Mouse (Mus musculus): ENCODE data around the gene AI467606. TPM values are rescaled to one million over a fixed set of nuclear protein-coding genes. Genes with fewer than 3 reads are reported as not detected.

AI467606 gene
- polyA plus RNA-seq, 1 experiment: 1.6 TPM

GRCm38 (mm10) chr7:127070871-127071413, 20.2 kb upstream of the AI467606 start:
- Histone ChIP-seq H3K36me3 (ENCODE audit: control insufficient read depth, insufficient read depth, low read length, poor library complexity, severe bottlenecking) (no peaks in the 10 kb centered on the region), H3K4me1 (ENCODE audit: control insufficient read depth, insufficient read depth, low read length) (no peaks in the 10 kb centered on the region), H3K27me3 (ENCODE audit: control insufficient read depth, insufficient read depth, low read length, poor library complexity, severe bottlenecking) (no peaks in the 10 kb centered on the region), H3K4me3 (ENCODE audit: low read depth, low read length) (no peak overlapping the region), H3K9ac (ENCODE audit: low read depth, poor library complexity, severe bottlenecking) (no peak overlapping the region), H3K27ac (ENCODE audit: insufficient read depth, low read length) (no peak overlapping the region), H3K9me3 (replicated peaks; ENCODE audit: control insufficient read depth, insufficient read depth, low read length, poor library complexity, severe bottlenecking) (no peaks in the 10 kb centered on the region)
- TF ChIP-seq EP300 (IDR thresholded peaks at IDR 0.05; ENCODE audit: insufficient read depth, low read depth, low read length) (no peak), POLR2A (IDR thresholded peaks at IDR 0.05; ENCODE audit: insufficient read depth, low read length) (no peak), CTCF (IDR thresholded peaks at IDR 0.05; ENCODE audit: low read depth, low read length) (no peak)

DNA sequence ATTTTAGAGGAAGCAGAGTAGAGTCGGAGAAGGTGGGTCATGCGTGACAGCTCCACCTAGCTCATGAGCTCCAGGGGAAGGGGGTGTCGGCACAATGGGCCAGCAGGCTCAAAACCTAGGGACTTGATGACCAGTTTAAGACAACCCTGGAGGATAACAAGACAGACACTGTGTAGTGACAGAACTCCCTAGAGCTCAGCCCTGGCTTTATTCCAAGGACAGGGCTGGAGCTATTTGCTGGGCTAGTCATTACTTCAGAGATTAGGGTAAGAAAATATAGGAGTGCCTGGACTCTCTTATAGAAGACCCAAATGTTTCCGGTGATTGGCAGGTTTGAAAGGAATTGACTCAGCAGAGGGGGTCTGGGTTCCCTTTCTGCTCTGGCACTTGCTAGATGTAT, 17.9 kb upstream of the AI467606 start:
- H3K27me3 ChIP-seq (ENCODE audit: control insufficient read depth, insufficient read depth, low read length, poor library complexity, severe bottlenecking): no peaks in the 10 kb centered on the region
- no peak overlapping the region for H3K27ac ChIP-seq (ENCODE audit: insufficient read depth, low read length)
- no peaks in the 10 kb centered on the region for H3K36me3 ChIP-seq (ENCODE audit: control insufficient read depth, insufficient read depth, low read length, poor library complexity, severe bottlenecking)
- no peaks in the 10 kb centered on the region for H3K4me1 ChIP-seq (ENCODE audit: control insufficient read depth, insufficient read depth, low read length)
- no peak overlapping the region for H3K9ac ChIP-seq (ENCODE audit: low read depth, poor library complexity, severe bottlenecking)
- H3K4me3 ChIP-seq (ENCODE audit: low read depth, low read length): no peak overlapping the region
- TF ChIP-seq EP300 (IDR thresholded peaks at IDR 0.05; ENCODE audit: insufficient read depth, low read depth, low read length) (no peak), POLR2A (IDR thresholded peaks at IDR 0.05; ENCODE audit: insufficient read depth, low read length) (no peak), CTCF (IDR thresholded peaks at IDR 0.05; ENCODE audit: low read depth, low read length) (no peak)
- no peaks in the 10 kb centered on the region for H3K9me3 ChIP-seq (replicated peaks; ENCODE audit: control insufficient read depth, insufficient read depth, low read length, poor library complexity, severe bottlenecking)

DNA sequence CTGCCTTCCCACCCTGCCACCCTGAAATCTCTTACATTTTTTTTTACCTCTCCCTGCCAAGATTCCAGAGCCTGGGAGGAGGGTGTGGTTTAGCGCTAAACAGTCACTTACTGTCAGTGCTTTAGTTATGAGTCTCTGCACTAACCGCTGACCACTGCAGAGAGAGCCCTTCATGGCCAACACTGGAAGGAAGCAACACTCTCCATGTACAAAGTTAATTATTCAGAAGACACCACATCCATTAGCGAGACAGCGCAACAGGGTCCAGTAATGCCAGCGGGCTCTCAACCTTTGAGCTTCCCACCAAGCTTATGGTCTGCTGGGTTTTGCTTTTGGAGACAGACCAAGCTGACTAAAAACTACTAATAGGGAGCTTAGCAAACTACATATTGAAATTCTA, 15.0 kb upstream of the AI467606 start:
- H3K4me3 ChIP-seq (ENCODE audit: low read depth, low read length): no peak overlapping the region
- H3K9ac ChIP-seq (ENCODE audit: low read depth, poor library complexity, severe bottlenecking): no peak overlapping the region
- no peaks in the 10 kb centered on the region for H3K9me3 ChIP-seq (replicated peaks; ENCODE audit: control insufficient read depth, insufficient read depth, low read length, poor library complexity, severe bottlenecking)
- no peak for TF ChIP-seq POLR2A (IDR thresholded peaks at IDR 0.05; ENCODE audit: insufficient read depth, low read length)
- TF ChIP-seq EP300 (IDR thresholded peaks at IDR 0.05; ENCODE audit: insufficient read depth, low read depth, low read length): no peak
- no peak for TF ChIP-seq CTCF (IDR thresholded peaks at IDR 0.05; ENCODE audit: low read depth, low read length)
- H3K27me3 ChIP-seq (ENCODE audit: control insufficient read depth, insufficient read depth, low read length, poor library complexity, severe bottlenecking): no peaks in the 10 kb centered on the region
- no peak overlapping the region for H3K27ac ChIP-seq (ENCODE audit: insufficient read depth, low read length)
- no peaks in the 10 kb centered on the region for H3K36me3 ChIP-seq (ENCODE audit: control insufficient read depth, insufficient read depth, low read length, poor library complexity, severe bottlenecking)
- no peaks in the 10 kb centered on the region for H3K4me1 ChIP-seq (ENCODE audit: control insufficient read depth, insufficient read depth, low read length)

GRCm38 (mm10) chr7:127077692-127078091, 13.5 kb upstream of the AI467606 start:
- H3K9me3 ChIP-seq (replicated peaks; ENCODE audit: control insufficient read depth, insufficient read depth, low read length, poor library complexity, severe bottlenecking): no peaks in the 10 kb centered on the region
- no peak overlapping the region for H3K9ac ChIP-seq (ENCODE audit: low read depth, poor library complexity, severe bottlenecking)
- H3K36me3 ChIP-seq (ENCODE audit: control insufficient read depth, insufficient read depth, low read length, poor library complexity, severe bottlenecking): no peaks in the 10 kb centered on the region
- H3K4me1 ChIP-seq (ENCODE audit: control insufficient read depth, insufficient read depth, low read length): no peaks in the 10 kb centered on the region
- TF ChIP-seq EP300 (IDR thresholded peaks at IDR 0.05; ENCODE audit: insufficient read depth, low read depth, low read length) (no peak), CTCF (IDR thresholded peaks at IDR 0.05; ENCODE audit: low read depth, low read length) (peak; percentile 27)
- H3K27me3 ChIP-seq (ENCODE audit: control insufficient read depth, insufficient read depth, low read length, poor library complexity, severe bottlenecking): no peaks in the 10 kb centered on the region
- H3K4me3 ChIP-seq (ENCODE audit: low read depth, low read length): no peak overlapping the region
- no peak overlapping the region for H3K27ac ChIP-seq (ENCODE audit: insufficient read depth, low read length)

DNA sequence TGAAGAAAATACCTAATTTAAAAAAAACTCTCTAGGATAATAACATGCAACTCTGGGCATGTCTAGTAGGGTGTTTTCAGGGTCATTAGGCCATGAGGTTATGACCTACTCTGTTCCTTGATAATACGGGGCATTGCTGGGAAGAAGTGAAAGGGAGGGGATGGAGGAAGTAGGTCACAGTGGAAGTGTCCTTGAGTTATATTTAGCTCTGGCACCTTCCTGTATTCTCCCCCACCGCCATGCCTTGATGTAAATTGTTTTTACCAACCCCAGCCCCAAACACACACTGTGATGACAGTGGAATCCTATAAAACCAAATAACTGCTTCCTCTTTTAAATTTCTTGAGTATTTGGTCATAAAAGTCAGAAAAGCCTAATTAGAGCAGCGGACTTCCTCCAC, 11.1 kb upstream of the AI467606 start:
- TF ChIP-seq POLR2A (IDR thresholded peaks at IDR 0.05; ENCODE audit: insufficient read depth, low read length) (no peak), EP300 (IDR thresholded peaks at IDR 0.05; ENCODE audit: insufficient read depth, low read depth, low read length) (no peak), CTCF (IDR thresholded peaks at IDR 0.05; ENCODE audit: low read depth, low read length) (no peak)
- Histone ChIP-seq H3K27me3 (ENCODE audit: control insufficient read depth, insufficient read depth, low read length, poor library complexity, severe bottlenecking) (no peaks in the 10 kb centered on the region), H3K4me1 (ENCODE audit: control insufficient read depth, insufficient read depth, low read length) (no peaks in the 10 kb centered on the region), H3K27ac (ENCODE audit: insufficient read depth, low read length) (no peak overlapping the region), H3K9ac (ENCODE audit: low read depth, poor library complexity, severe bottlenecking) (no peak overlapping the region), H3K4me3 (ENCODE audit: low read depth, low read length) (no peak overlapping the region), H3K9me3 (replicated peaks; ENCODE audit: control insufficient read depth, insufficient read depth, low read length, poor library complexity, severe bottlenecking) (no peaks in the 10 kb centered on the region), H3K36me3 (ENCODE audit: control insufficient read depth, insufficient read depth, low read length, poor library complexity, severe bottlenecking) (no peaks in the 10 kb centered on the region)

- no peak overlapping the region for H3K4me3 ChIP-seq (ENCODE audit: low read depth, low read length)
- H3K36me3 ChIP-seq (ENCODE audit: control insufficient read depth, insufficient read depth, low read length, poor library complexity, severe bottlenecking): no peaks in the 10 kb centered on the region
- no peaks in the 10 kb centered on the region for H3K27me3 ChIP-seq (ENCODE audit: control insufficient read depth, insufficient read depth, low read length, poor library complexity, severe bottlenecking)
- H3K27ac ChIP-seq (ENCODE audit: insufficient read depth, low read length): no peak overlapping the region
- no peaks in the 10 kb centered on the region for H3K4me1 ChIP-seq (ENCODE audit: control insufficient read depth, insufficient read depth, low read length)
- no peak overlapping the region for H3K9ac ChIP-seq (ENCODE audit: low read depth, poor library complexity, severe bottlenecking)
- H3K9me3 ChIP-seq (replicated peaks; ENCODE audit: control insufficient read depth, insufficient read depth, low read length, poor library complexity, severe bottlenecking): no peaks in the 10 kb centered on the region
- no peak for TF ChIP-seq CTCF (IDR thresholded peaks at IDR 0.05; ENCODE audit: low read depth, low read length)
- no peak for TF ChIP-seq EP300 (IDR thresholded peaks at IDR 0.05; ENCODE audit: insufficient read depth, low read depth, low read length)
- no peak for TF ChIP-seq POLR2A (IDR thresholded peaks at IDR 0.05; ENCODE audit: insufficient read depth, low read length)
These were observed 8.9 kb upstream of the AI467606 start for GRCm38 (mm10) chr7:127082271-127082670.

All from ES-Bruce4 (cell line).